Mouse (Mus musculus) forebrain, embryonic 11.5 days (tissue): ENCODE data around the gene Epas1. TPM values are rescaled to one million over a fixed set of nuclear protein-coding genes. Genes with fewer than 3 reads are reported as not detected.

ENCODE experiments used
- ATAC-seq: fragments of 200-750 bp; cut with Nextera tagmentation; replicated peaks from 2 replicates; pipeline ENCODE4 v1.8.0; 2017; ENCODE audit warnings: moderate TSS enrichment; ENCODE audit not compliant: low FRiP score
- DNase-seq: peaks from one replicate; pipeline ENCODE4 v3.0.0-alpha.2; 2017; ENCODE audit warnings: low spot score
- H3K27ac ChIP-seq: fragments of 300-500 bp; sonication (generic); 2 replicates; pipeline ENCODE4 v1.5.1; 2014; ENCODE audit warnings: low read depth, low read length
- H3K27me3 ChIP-seq: fragments of 300-500 bp; sonication (generic); 2 replicates; pipeline ENCODE4 v1.6.1; 2014; ENCODE audit warnings: mild to moderate bottlenecking, low read length, mixed read lengths; ENCODE audit not compliant: control insufficient read depth, insufficient read depth
- H3K36me3 ChIP-seq: fragments of 300-500 bp; sonication (generic); 2 replicates; pipeline ENCODE4 v1.6.1; 2014; ENCODE audit warnings: mild to moderate bottlenecking, low read length, moderate library complexity, mixed read lengths; ENCODE audit not compliant: control insufficient read depth, insufficient read depth
- H3K4me1 ChIP-seq: fragments of 300-500 bp; sonication (generic); replicated peaks from 2 replicates; pipeline ENCODE4 v1.6.1; 2014; ENCODE audit warnings: low read length, mixed read lengths; ENCODE audit not compliant: control insufficient read depth, insufficient read depth
- H3K4me2 ChIP-seq: fragments of 300-500 bp; sonication (generic); 2 replicates; pipeline ENCODE4 v1.6.1; 2014; ENCODE audit warnings: low read depth, mild to moderate bottlenecking, low read length, moderate library complexity, mixed read lengths; ENCODE audit not compliant: severe bottlenecking
- H3K4me3 ChIP-seq: fragments of 300-500 bp; sonication (generic); 2 replicates; pipeline ENCODE4 v1.5.1; 2014; ENCODE audit warnings: low read depth, low read length
- H3K9ac ChIP-seq: fragments of 300-500 bp; sonication (generic); 2 replicates; pipeline ENCODE4 v1.6.1; 2014; ENCODE audit warnings: low read length
- H3K9me3 ChIP-seq: fragments of 300-500 bp; sonication (generic); 2 replicates; pipeline ENCODE4 v1.6.1; 2016; ENCODE audit warnings: low read length, mixed read lengths; ENCODE audit not compliant: control insufficient read depth
- WGBS: fragments of 180-500 bp; shearing (Covaris S2); extraction: QIAGEN DNeasy Blood & Tissue Kit; methylation state at CpG from one replicate; pipeline ENCODE4 v1.1.7; 2014; 5-methylcytosine and 5-hydroxymethylcytosine counted together
- polyA plus RNA-seq: library from polyadenylated mRNA; unstranded; fragments of >200 nt; fragmentation: Nextera tagmentation; extraction: Ambion mirVana; gene quantifications from 2 replicates; pipeline ENCODE4 v1.2.1, GENCODE M21; 2014

Gene Epas1
- polyA plus RNA-seq, 1 experiment from 2014 or later = 6.9 TPM

GRCm38 (mm10) chr17:86880461-86881044 lies 127.1 kb downstream of the Epas1 start:
- 94% methylated on average over 4 of the region's 4 CpGs for WGBS
- no peak overlapping the region for H3K4me2 ChIP-seq

More at GRCm38 (mm10) chr17:86880461-86881044, 127.1 kb downstream of the Epas1 start:
- no peak overlapping the region for H3K4me3 ChIP-seq
- no peaks in the 10 kb centered on the region for H3K27me3 ChIP-seq
- no peak overlapping the region for H3K27ac ChIP-seq
- no peaks in the 10 kb centered on the region for H3K9me3 ChIP-seq
- H3K4me1 ChIP-seq = 0 out of 2 replicates have a peak, but pooled peaks cover 2% of the 10 kb centered on the region
- no peaks in the 10 kb centered on the region for H3K36me3 ChIP-seq
- DNase-seq (no peak), ATAC-seq (no peak)
- no peak overlapping the region for H3K9ac ChIP-seq

Other genes with a start within 250 kb of the Epas1 start
- gene Gm10309, start 248.5 kb upstream of the Epas1 start, polyA plus RNA-seq = 0.13 and 0.24 TPM in 2 replicates
- gene Tmem247, start 163.6 kb downstream of the Epas1 start, polyA plus RNA-seq = not detected in 2 replicates
- not detected in 2 replicates for gene Atp6v1e2, start 194.2 kb downstream of the Epas1 start, polyA plus RNA-seq
- 11.5 TPM in 2 replicates for gene Rhoq, start 209.4 kb downstream of the Epas1 start, polyA plus RNA-seq